Mouse (Mus musculus): ENCODE results near the gene Atp5e.

DNA sequence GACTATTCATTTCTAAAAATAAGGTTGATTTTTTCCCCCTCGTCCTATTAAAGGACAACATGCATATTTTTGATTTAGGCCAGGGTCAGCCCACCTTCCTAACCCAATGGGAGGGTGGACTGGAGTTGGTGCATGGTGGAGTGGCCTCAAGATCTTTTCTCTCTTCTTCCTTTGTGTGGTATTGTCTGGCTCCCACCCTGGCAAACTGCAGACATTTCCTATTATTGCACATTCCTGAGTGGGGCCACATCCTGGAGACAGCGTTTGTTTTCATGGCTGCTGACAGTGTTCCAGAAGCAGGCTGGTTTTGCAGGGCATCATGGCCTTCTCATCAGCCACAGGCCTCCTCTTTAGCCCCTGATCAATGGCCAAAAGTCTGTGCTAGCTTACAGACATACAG lies 20.9 kb downstream of the Atp5e start:
- TF ChIP-seq CTCF (IDR thresholded peaks at IDR 0.05; ENCODE audit: control insufficient read depth, insufficient read depth, insufficient read length) (no peak), MAX (IDR thresholded peaks at IDR 0.05) (no peak), MYOG (IDR thresholded peaks at IDR 0.05; ENCODE audit: control insufficient read depth, extremely low read depth, insufficient read length) (no peak), MYOD1 (IDR thresholded peaks at IDR 0.05; ENCODE audit: control insufficient read depth, insufficient read length, low read depth) (no peak)
